Mouse (Mus musculus) midbrain, embryonic 13.5 days (tissue): Measurements from ENCODE around the gene Smarcb1. TPM values are rescaled to one million over a fixed set of nuclear protein-coding genes. Genes with fewer than 3 reads are reported as not detected.

Experiments
- ATAC-seq: fragments of 200-750 bp; cut with Nextera tagmentation; 2 replicates; pipeline ENCODE4 v1.8.0; 2017; ENCODE audit warnings: mild to moderate bottlenecking, moderate TSS enrichment, moderate library complexity
- H3K27ac ChIP-seq: fragments of 300-500 bp; sonication (generic); 2 replicates; pipeline ENCODE4 v1.5.1; 2015; ENCODE audit warnings: inconsistent platforms, mild to moderate bottlenecking, moderate library complexity
- H3K27me3 ChIP-seq: fragments of 300-500 bp; sonication (generic); 2 replicates; pipeline ENCODE4 v1.6.1; 2015; ENCODE audit warnings: mild to moderate bottlenecking, inconsistent platforms
- H3K36me3 ChIP-seq: fragments of 300-500 bp; sonication (generic); 2 replicates; pipeline ENCODE4 v1.6.1; 2015; ENCODE audit warnings: mild to moderate bottlenecking, inconsistent platforms
- H3K4me1 ChIP-seq: fragments of 300-500 bp; sonication (generic); replicated peaks from 2 replicates; pipeline ENCODE4 v1.6.1; 2015; ENCODE audit warnings: inconsistent platforms
- H3K4me2 ChIP-seq: fragments of 300-500 bp; sonication (generic); replicated peaks from 2 replicates; pipeline ENCODE4 v1.6.1; 2015; ENCODE audit warnings: moderate library complexity, mild to moderate bottlenecking, inconsistent platforms
- H3K4me3 ChIP-seq: fragments of 300-500 bp; sonication (generic); replicated peaks from 2 replicates; pipeline ENCODE4 v1.5.1; 2015; ENCODE audit warnings: mild to moderate bottlenecking, inconsistent platforms
- H3K9ac ChIP-seq: fragments of 300-500 bp; sonication (generic); replicated peaks from 2 replicates; pipeline ENCODE4 v1.6.1; 2015; ENCODE audit warnings: mild to moderate bottlenecking, inconsistent platforms
- H3K9me3 ChIP-seq: fragments of 300-500 bp; sonication (generic); 2 replicates; pipeline ENCODE4 v1.6.1; 2016; ENCODE audit warnings: mild to moderate bottlenecking, inconsistent platforms
- WGBS: fragments of 180-500 bp; shearing (Covaris S2); methylation state at CpG from one replicate; pipeline ENCODE4 v1.1.7; 2015; 5-methylcytosine and 5-hydroxymethylcytosine counted together
- polyA plus RNA-seq: library from polyadenylated mRNA; unstranded; fragments of >200 nt; fragmentation: Nextera tagmentation; extraction: Ambion mirVana; gene quantifications from 2 replicates; pipeline ENCODE4 v1.2.1, GENCODE M21; 2015

Gene Smarcb1
- polyA plus RNA-seq, 1 experiment from 2014 or later, result 323 TPM

- H3K27me3 ChIP-seq, result peaks cover 19% of the 10 kb centered on the region
- H3K27ac ChIP-seq, result no peak overlapping the region
- no peak overlapping the region for H3K9ac ChIP-seq
- no peaks in the 10 kb centered on the region for H3K36me3 ChIP-seq
- no peak for ATAC-seq
- no peaks in the 10 kb centered on the region for H3K9me3 ChIP-seq
- WGBS, result 63% methylated on average over 9 of the region's 9 CpGs
- H3K4me2 ChIP-seq, result no peak overlapping the region
- no peak overlapping the region for H3K4me3 ChIP-seq
- H3K4me1 ChIP-seq, result peaks cover 18% of the 10 kb centered on the region
Measured at GRCm38 (mm10) chr10:75941042-75941824, 19.8 kb upstream of the Smarcb1 start.

- no peak within 1 kb of the TSS for H3K4me3 ChIP-seq
- H3K9me3 ChIP-seq, result no peaks in the 10 kb centered on the region
- peaks cover 24% of the 10 kb centered on the region for H3K27me3 ChIP-seq
- ATAC-seq, result no peak
- no peak within 1 kb of the TSS for H3K9ac ChIP-seq
- peaks cover 25% of the 10 kb centered on the region for H3K4me1 ChIP-seq
- no peaks in the 10 kb centered on the region for H3K36me3 ChIP-seq
- H3K4me2 ChIP-seq, result no peak within 1 kb of the TSS
- no peak within 1 kb of the TSS for H3K27ac ChIP-seq
- WGBS, result 80% methylated on average over 5 of the region's 5 CpGs
Measured at GRCm38 (mm10) chr10:75940520-75940919, 19.1 kb upstream of the Smarcb1 start, which contains the start of gene Gm867. Gm867 (minus strand) TSS chr10:75940672.

GRCm38 (mm10) chr10:75939481-75940234 lies 18.2 kb upstream of the Smarcb1 start:
- no peak overlapping the region for H3K4me3 ChIP-seq
- H3K4me2 ChIP-seq, result no peak overlapping the region
- H3K27ac ChIP-seq, result no peak overlapping the region
- H3K27me3 ChIP-seq, result peaks cover 30% of the 10 kb centered on the region
- H3K4me1 ChIP-seq, result peaks cover 29% of the 10 kb centered on the region
- H3K9ac ChIP-seq, result no peak overlapping the region
- no peaks in the 10 kb centered on the region for H3K36me3 ChIP-seq
- ATAC-seq, result no peak
- H3K9me3 ChIP-seq, result no peaks in the 10 kb centered on the region
- WGBS, result 41% methylated on average over 9 of the region's 9 CpGs

GRCm38 (mm10) chr10:75937851-75938643 lies 16.6 kb upstream of the Smarcb1 start:
- ATAC-seq, result no peak
- H3K27ac ChIP-seq, result no peak overlapping the region
- H3K9me3 ChIP-seq, result no peaks in the 10 kb centered on the region
- H3K4me2 ChIP-seq, result no peak overlapping the region
- 47% methylated on average over 10 of the region's 10 CpGs for WGBS
- H3K9ac ChIP-seq, result no peak overlapping the region
- peaks cover 21% of the 10 kb centered on the region for H3K4me1 ChIP-seq
- no peak overlapping the region for H3K4me3 ChIP-seq
- peaks cover 38% of the 10 kb centered on the region for H3K27me3 ChIP-seq
- no peaks in the 10 kb centered on the region for H3K36me3 ChIP-seq

- H3K4me2 ChIP-seq, result no peak overlapping the region; the same call in 1 of the 2 replicates
- no peak for ATAC-seq
- H3K9ac ChIP-seq, result no peak overlapping the region
- no peaks in the 10 kb centered on the region for H3K9me3 ChIP-seq
- WGBS, result 36% methylated on average over 18 of the region's 18 CpGs
- no peaks in the 10 kb centered on the region for H3K36me3 ChIP-seq
- peaks cover 42% of the 10 kb centered on the region for H3K27me3 ChIP-seq
- H3K4me1 ChIP-seq, result peaks cover 30% of the 10 kb centered on the region
- H3K27ac ChIP-seq, result no peak overlapping the region
- no peak overlapping the region for H3K4me3 ChIP-seq
Measured at GRCm38 (mm10) chr10:75936909-75937667, 15.7 kb upstream of the Smarcb1 start.

- Histone ChIP-seq H3K4me2 (peak within 1 kb of the TSS; percentile 84), H3K36me3 (no peaks in the 10 kb centered on the region), H3K27ac (no peak within 1 kb of the TSS), H3K9ac (peak within 1 kb of the TSS; percentile 57), H3K9me3 (no peaks in the 10 kb centered on the region), H3K4me1 (peaks cover 42% of the 10 kb centered on the region), H3K27me3 (peaks cover 52% of the 10 kb centered on the region), H3K4me3 (peak within 1 kb of the TSS; percentile 50)
- 2% methylated on average over 51 of the region's 51 CpGs for WGBS
- ATAC-seq, result peak; percentile 64
Measured at GRCm38 (mm10) chr10:75935680-75936541, 14.5 kb upstream of the Smarcb1 start, which contains the start of gene Mmp11. Mmp11 (minus strand) TSS chr10:75936496.

- H3K4me1 ChIP-seq, result peaks cover 50% of the 10 kb centered on the region
- no peak for ATAC-seq
- H3K27ac ChIP-seq, result no peak overlapping the region
- no peak overlapping the region for H3K9ac ChIP-seq
- H3K27me3 ChIP-seq, result peaks cover 58% of the 10 kb centered on the region
- H3K4me2 ChIP-seq, result peak overlapping the region; percentile 84
- no peaks in the 10 kb centered on the region for H3K36me3 ChIP-seq
- peak overlapping the region; percentile 50 for H3K4me3 ChIP-seq
- H3K9me3 ChIP-seq, result no peaks in the 10 kb centered on the region
- 78% methylated on average over 1 of the region's 1 CpGs for WGBS
Measured at GRCm38 (mm10) chr10:75934991-75935390, 13.6 kb upstream of the Smarcb1 start.

GRCm38 (mm10) chr10:75932891-75933290 lies 11.5 kb upstream of the Smarcb1 start, which contains the start of gene Chchd10:
Chchd10 (plus strand) TSS chr10:75933130.
- H3K27me3 ChIP-seq, result peaks cover 57% of the 10 kb centered on the region
- 16% methylated on average over 6 of the region's 6 CpGs for WGBS

GRCm38 (mm10) chr10:75932081-75932678 lies 10.8 kb upstream of the Smarcb1 start:
- H3K9ac ChIP-seq, result peak overlapping the region; percentile 85
- ATAC-seq, result peak; percentile 62
- peak overlapping the region; percentile 49 for H3K4me3 ChIP-seq
- peaks cover 50% of the 10 kb centered on the region for H3K27me3 ChIP-seq
- under 1% methylated on average over 37 of the region's 44 CpGs for WGBS
- H3K27ac ChIP-seq, result peak overlapping the region; percentile 17; the same call in 1 of the 2 replicates
- H3K36me3 ChIP-seq, result peaks cover 12% of the 10 kb centered on the region; the same call in 1 of the 2 replicates
- H3K4me1 ChIP-seq, result peaks cover 45% of the 10 kb centered on the region
- peak overlapping the region; percentile 91 for H3K4me2 ChIP-seq
- H3K9me3 ChIP-seq, result no peaks in the 10 kb centered on the region

More at GRCm38 (mm10) chr10:75932891-75933290, 11.5 kb upstream of the Smarcb1 start, which contains the start of gene Chchd10:
- Histone ChIP-seq H3K4me3 (peak within 1 kb of the TSS; percentile 49), H3K9me3 (no peaks in the 10 kb centered on the region), H3K4me1 (peaks cover 51% of the 10 kb centered on the region), H3K9ac (peak within 1 kb of the TSS; percentile 85), H3K36me3 (peaks cover 5% of the 10 kb centered on the region; the same call in 1 of the 2 replicates), H3K4me2 (peak within 1 kb of the TSS; percentile 91), H3K27ac (peak within 1 kb of the TSS; percentile 17; the same call in 1 of the 2 replicates)
- no peak for ATAC-seq

- peak overlapping the region; percentile 85 for H3K9ac ChIP-seq
- H3K36me3 ChIP-seq, result peaks cover 21% of the 10 kb centered on the region; the same call in 1 of the 2 replicates
- H3K4me3 ChIP-seq, result peak overlapping the region; percentile 49
- no peak overlapping the region for H3K27ac ChIP-seq
- no peaks in the 10 kb centered on the region for H3K9me3 ChIP-seq
- H3K4me1 ChIP-seq, result peaks cover 43% of the 10 kb centered on the region
- WGBS, result 25% methylated on average over 7 of the region's 7 CpGs
- ATAC-seq, result no peak
- peak overlapping the region; percentile 91 for H3K4me2 ChIP-seq
- peaks cover 42% of the 10 kb centered on the region for H3K27me3 ChIP-seq
Measured at GRCm38 (mm10) chr10:75931311-75931710, 9.9 kb upstream of the Smarcb1 start.
